Mouse (Mus musculus): Measurements from ENCODE around the gene S100a3.

- TF ChIP-seq CTCF (IDR thresholded peaks at IDR 0.05; ENCODE audit: low read depth) (no peak), EP300 (IDR thresholded peaks at IDR 0.05; ENCODE audit: low read depth) (no peak)
Measured at GRCm38 (mm10) chr3:90549676-90550420, 10.5 kb upstream of the S100a3 start.
